9 mouse cellular contexts compared by ENCODE assay signal in genomic region chr8:114351643-114352427, GRCm38 (mm10).
DNase-seq lines count a peak whose midpoint lies in the region; ATAC-seq and TF ChIP-seq lines count a peak whose summit lies in the region.
"Had no signal": no experiment of that assay in that cellular context is flagged by ENCODE, and none has a peak within 500 bp of the region (broad histone marks: within the 10 kb centered on the region; RNA-seq: fewer than 3 reads in every experiment).

No protein-coding gene starts in this region.

- H3K4me2 ChIP-seq in heart, embryonic 14.5 days (ENCODE audit: low read length): peak overlapping the region; percentile 47
- 0 out of 2 replicates have a peak overlapping the region, but pooled peaks have one; percentile 5 for H3K4me2 ChIP-seq in neural tube, embryonic 12.5 days (replicated peaks)

- no peaks in the 10 kb centered on the region for H3K9me3 ChIP-seq in heart, embryonic 14.5 days (ENCODE audit: control insufficient read depth, low read length)
- no peaks in the 10 kb centered on the region for H3K9me3 ChIP-seq in neural tube, embryonic 12.5 days

- intact Hi-C loops in heart, adult 2 months (cut with DNase I): no loop called here

- H3K4me1 ChIP-seq in heart, embryonic 14.5 days (ENCODE audit: control insufficient read depth in 2 of 2, insufficient read depth in 2 of 2, low read length in 2 of 2): no peaks in the 10 kb centered on the region
- H3K4me1 ChIP-seq in heart, adult 2 months (ENCODE audit: control insufficient read depth, insufficient read depth, low read length): no peaks in the 10 kb centered on the region
- no peaks in the 10 kb centered on the region for H3K4me1 ChIP-seq in neural tube, embryonic 12.5 days

- no peaks in the 10 kb centered on the region for H3K36me3 ChIP-seq in heart, embryonic 14.5 days (ENCODE audit: control insufficient read depth, insufficient read depth, low read length)
- H3K36me3 ChIP-seq in heart, adult 2 months (ENCODE audit: control insufficient read depth, insufficient read depth, low read length): no peaks in the 10 kb centered on the region
- no peaks in the 10 kb centered on the region for H3K36me3 ChIP-seq in neural tube, embryonic 12.5 days
- H3K36me3 ChIP-seq: G1E had no signal

- no peaks in the 10 kb centered on the region for H3K27me3 ChIP-seq in heart, embryonic 14.5 days (ENCODE audit: control insufficient read depth, insufficient read depth, low read length)
- no peaks in the 10 kb centered on the region for H3K27me3 ChIP-seq in heart, adult 2 months (ENCODE audit: control insufficient read depth, insufficient read depth, low read length)
- no peaks in the 10 kb centered on the region for H3K27me3 ChIP-seq in neural tube, embryonic 12.5 days (replicated peaks)

- 44% methylated on average over 14 of the region's 14 CpGs for WGBS in heart, embryonic 14.5 days
- WGBS in heart, adult 2 months: 20% methylated on average over 14 of the region's 14 CpGs
- WGBS in neural tube, embryonic 12.5 days: 62% methylated on average over 14 of the region's 14 CpGs

- no peak for TF ChIP-seq CTCF in heart, adult 2 months (IDR thresholded peaks at IDR 0.05)

- ATAC-seq in heart, embryonic 14.5 days (ENCODE audit: insufficient number of reproducible peaks, insufficient read depth, low FRiP score, low read depth): no peak
- ATAC-seq in neural tube, embryonic 12.5 days (ENCODE audit: low FRiP score, low read depth): no peak

- no peak overlapping the region for H3K9ac ChIP-seq in heart, embryonic 14.5 days (ENCODE audit: low read length)
- no peak overlapping the region for H3K9ac ChIP-seq in heart, adult 2 months (ENCODE audit: low read depth, low read length)
- H3K9ac ChIP-seq in neural tube, embryonic 12.5 days: no peak overlapping the region

- H3K79me2 ChIP-seq in heart, adult 2 months (replicated peaks; ENCODE audit: control insufficient read depth, insufficient read depth, low read length): no peaks in the 10 kb centered on the region

- TF ChIP-seq POLR2A in heart, adult 2 months (IDR thresholded peaks at IDR 0.05; ENCODE audit: insufficient read depth, low read depth, low read length): no peak

- no peak for DNase-seq in heart, adult 2 months
- DNase-seq in neural tube, embryonic 10.5 days (ENCODE audit: extremely low spot score, low spot score): no peak
- peak; percentile 55 to 66 for DNase-seq in left cerebral cortex, adult 18-20 months (ENCODE audit: low spot score in 2 of 2)
- peak; percentile 80 for DNase-seq in telencephalon, adult 2 months (ENCODE audit: low read depth, low spot score)
- no peak for DNase-seq in ovary, postnatal 36 days (ENCODE audit: low spot score)
- no peak for DNase-seq in gastrocnemius, adult 8-10 months (ENCODE audit: low spot score in 2 of 2)

- H3K27ac ChIP-seq in heart, embryonic 14.5 days (replicated peaks in 1 of 2; ENCODE audit: control insufficient read depth in 1 of 2, insufficient read depth in 1 of 2, low read depth in 2 of 2, low read length in 2 of 2): no peak overlapping the region
- H3K27ac ChIP-seq in heart, adult 2 months: no peak overlapping the region
- H3K27ac ChIP-seq in neural tube, embryonic 12.5 days: no peak overlapping the region

- no peak for TF ChIP-seq EP300 in heart, adult 2 months (IDR thresholded peaks at IDR 0.05; ENCODE audit: insufficient read depth, low read depth, low read length)

- no peak overlapping the region for H3K4me3 ChIP-seq in heart, embryonic 14.5 days (ENCODE audit: control insufficient read depth in 1 of 2, insufficient read depth in 1 of 2, low read depth in 1 of 2, low read length in 2 of 2)
- H3K4me3 ChIP-seq in heart, adult 2 months: no peak overlapping the region
- H3K4me3 ChIP-seq in neural tube, embryonic 12.5 days: no peak overlapping the region

Comparison
In these comparisons a context has a peak if more than half of its experiments do, and no peak if none do; other contexts are left out.
1. DNase-seq: peak in left cerebral cortex, adult 18-20 months (2 of 2) and telencephalon, adult 2 months (single experiment); none in heart, adult 2 months (0 of 2), neural tube, embryonic 10.5 days (single experiment), ovary, postnatal 36 days (single experiment) and gastrocnemius, adult 8-10 months (0 of 2).